In genomic region chr3:117851278-117852053, GRCm38 (mm10) we compare ENCODE assay signal across 24 mouse cellular contexts. TPM values are rescaled to one million over a fixed set of nuclear protein-coding genes. Genes with fewer than 3 reads are reported as not detected.
DNase-seq lines count a peak whose midpoint lies in the region; ATAC-seq lines count a peak whose summit lies in the region.
"Had no signal": no experiment of that assay in that cellular context is flagged by ENCODE, and none has a peak within 500 bp of the region (broad histone marks: within the 10 kb centered on the region; RNA-seq: fewer than 3 reads in every experiment).

No protein-coding gene starts in this region.

- H3K27me3 ChIP-seq in midbrain, embryonic 12.5 days: no peaks in the 10 kb centered on the region
- no peaks in the 10 kb centered on the region for H3K27me3 ChIP-seq in midbrain, embryonic 10.5 days (ENCODE audit: low read depth, poor library complexity, severe bottlenecking)
- no peaks in the 10 kb centered on the region for H3K27me3 ChIP-seq in hindbrain, embryonic 13.5 days
- H3K27me3 ChIP-seq in neural tube, embryonic 15.5 days (replicated peaks): no peaks in the 10 kb centered on the region
- H3K27me3 ChIP-seq in intestine, embryonic 15.5 days (replicated peaks): no peaks in the 10 kb centered on the region
- H3K27me3 ChIP-seq: embryonic facial prominence, embryonic 13.5 days; liver, embryonic 13.5 days had no signal

- no peak overlapping the region for H3K9ac ChIP-seq in midbrain, embryonic 12.5 days (replicated peaks)
- H3K9ac ChIP-seq in hindbrain, embryonic 13.5 days: no peak overlapping the region
- H3K9ac ChIP-seq in neural tube, embryonic 15.5 days (replicated peaks): no peak overlapping the region
- no peak overlapping the region for H3K9ac ChIP-seq in intestine, embryonic 15.5 days
- H3K9ac ChIP-seq: embryonic facial prominence, embryonic 13.5 days; liver, embryonic 13.5 days; lung, embryonic 14.5 days had no signal

- H3K9me3 ChIP-seq in midbrain, embryonic 12.5 days: no peaks in the 10 kb centered on the region
- no peaks in the 10 kb centered on the region for H3K9me3 ChIP-seq in midbrain, embryonic 10.5 days (replicated peaks)
- no peaks in the 10 kb centered on the region for H3K9me3 ChIP-seq in hindbrain, embryonic 13.5 days
- no peaks in the 10 kb centered on the region for H3K9me3 ChIP-seq in neural tube, embryonic 15.5 days (replicated peaks)
- H3K9me3 ChIP-seq in intestine, embryonic 15.5 days: no peaks in the 10 kb centered on the region
- H3K9me3 ChIP-seq: embryonic facial prominence, embryonic 13.5 days; liver, embryonic 13.5 days had no signal

- DNase-seq in embryo, embryonic 10.5 days (ENCODE audit: low spot score): peak; percentile 4
- DNase-seq in embryo, embryonic 10 days (ENCODE audit: low spot score): no peak
- DNase-seq in midbrain, embryonic 10.5 days (ENCODE audit: low spot score): no peak
- DNase-seq: adrenal gland, adult 8-10 months; cerebellum, adult 18-20 months; cerebellum, postnatal 14 days; embryo, embryonic 11 days; kidney, postnatal 25 days; liver, embryonic 13.5 days; lung, embryonic 14.5 days; lung, postnatal 4 days; midbrain, embryonic 14.5 days; right cerebral cortex, postnatal 14 days had no signal

- H3K4me2 ChIP-seq in midbrain, embryonic 12.5 days (replicated peaks): no peak overlapping the region
- no peak overlapping the region for H3K4me2 ChIP-seq in hindbrain, embryonic 13.5 days
- H3K4me2 ChIP-seq in neural tube, embryonic 15.5 days: 0 out of 2 replicates have a peak overlapping the region, but pooled peaks have one; percentile 13
- no peak overlapping the region for H3K4me2 ChIP-seq in intestine, embryonic 15.5 days (replicated peaks)
- H3K4me2 ChIP-seq: embryonic facial prominence, embryonic 13.5 days; heart, embryonic 11.5 days; liver, embryonic 13.5 days; lung, embryonic 14.5 days had no signal

- H3K27ac ChIP-seq in midbrain, embryonic 12.5 days (replicated peaks): no peak overlapping the region
- no peak overlapping the region for H3K27ac ChIP-seq in midbrain, embryonic 10.5 days (replicated peaks)
- H3K27ac ChIP-seq in hindbrain, embryonic 13.5 days: 0 out of 2 replicates have a peak overlapping the region, but pooled peaks have one; percentile 12
- no peak overlapping the region for H3K27ac ChIP-seq in neural tube, embryonic 15.5 days (replicated peaks)
- H3K27ac ChIP-seq in intestine, embryonic 15.5 days: no peak overlapping the region
- H3K27ac ChIP-seq: embryonic facial prominence, embryonic 13.5 days; liver, embryonic 13.5 days; stomach, postnatal 0 days had no signal

- 88% methylated on average over 18 of the region's 18 CpGs for WGBS in midbrain, embryonic 12.5 days
- WGBS in midbrain, embryonic 10.5 days: 94% methylated on average over 18 of the region's 18 CpGs
- WGBS in hindbrain, embryonic 13.5 days: 59% methylated on average over 18 of the region's 18 CpGs
- 68% methylated on average over 18 of the region's 18 CpGs for WGBS in neural tube, embryonic 15.5 days
- WGBS in intestine, embryonic 15.5 days: 92% methylated on average over 18 of the region's 18 CpGs

- ATAC-seq in midbrain, embryonic 12.5 days (ENCODE audit: low FRiP score, low read depth): peak; percentile 52; the same call in 1 of the 2 replicates
- ATAC-seq in hindbrain, embryonic 13.5 days (ENCODE audit: low FRiP score): 0 out of 2 replicates have a peak, but pooled peaks have one; percentile 36
- ATAC-seq in neural tube, embryonic 15.5 days (ENCODE audit: low FRiP score): no peak
- ATAC-seq in erythroid progenitor cell, adult 5-6 weeks (replicated peaks; ENCODE audit: low FRiP score, poor library complexity, severe bottlenecking): no peak
- no peak for ATAC-seq in intestine, embryonic 15.5 days
- ATAC-seq: activated CD4-positive, CD25-positive, alpha-beta regulatory T cell, adult 4 months; intestine, embryonic 16.5 days had no signal

- no peaks in the 10 kb centered on the region for H3K36me3 ChIP-seq in midbrain, embryonic 12.5 days
- no peaks in the 10 kb centered on the region for H3K36me3 ChIP-seq in midbrain, embryonic 10.5 days
- H3K36me3 ChIP-seq in hindbrain, embryonic 13.5 days: no peaks in the 10 kb centered on the region
- H3K36me3 ChIP-seq in neural tube, embryonic 15.5 days: no peaks in the 10 kb centered on the region
- no peaks in the 10 kb centered on the region for H3K36me3 ChIP-seq in intestine, embryonic 15.5 days
- H3K36me3 ChIP-seq: embryonic facial prominence, embryonic 13.5 days; liver, embryonic 13.5 days had no signal

- no peak overlapping the region for H3K4me3 ChIP-seq in midbrain, embryonic 12.5 days
- no peak overlapping the region for H3K4me3 ChIP-seq in midbrain, embryonic 10.5 days
- H3K4me3 ChIP-seq in hindbrain, embryonic 13.5 days: no peak overlapping the region
- no peak overlapping the region for H3K4me3 ChIP-seq in neural tube, embryonic 15.5 days (replicated peaks)
- H3K4me3 ChIP-seq in intestine, embryonic 15.5 days (replicated peaks): no peak overlapping the region
- H3K4me3 ChIP-seq: embryonic facial prominence, embryonic 13.5 days; erythroblast, embryonic 14.5 days; liver, embryonic 13.5 days had no signal

- no peaks in the 10 kb centered on the region for H3K4me1 ChIP-seq in midbrain, embryonic 12.5 days
- no peaks in the 10 kb centered on the region for H3K4me1 ChIP-seq in midbrain, embryonic 10.5 days
- H3K4me1 ChIP-seq in hindbrain, embryonic 13.5 days (replicated peaks): no peaks in the 10 kb centered on the region
- no peaks in the 10 kb centered on the region for H3K4me1 ChIP-seq in neural tube, embryonic 15.5 days
- H3K4me1 ChIP-seq in intestine, embryonic 15.5 days (replicated peaks): no peaks in the 10 kb centered on the region
- H3K4me1 ChIP-seq: embryonic facial prominence, embryonic 13.5 days; liver, embryonic 13.5 days had no signal

RNA-seq across cellular contexts. Expression of gene Snx7, which starts 17.3 kb away (rescaled TPM):
- 11.4 and 13.1 TPM in 2 replicates for polyA plus RNA-seq in midbrain, embryonic 12.5 days (2016; fragmentation: Nextera tagmentation; extraction: Ambion mirVana)
- 11.4 and 13.2 TPM in 2 replicates for polyA plus RNA-seq in midbrain, embryonic 10.5 days (2016; fragmentation: Nextera tagmentation; extraction: Ambion mirVana)
- polyA plus RNA-seq in hindbrain, embryonic 13.5 days (2015; fragmentation: Nextera tagmentation; extraction: Ambion mirVana): 10.1 and 10.7 TPM in 2 replicates
- polyA plus RNA-seq in neural tube, embryonic 15.5 days (2015; fragmentation: Nextera tagmentation; extraction: Ambion mirVana): 14.2 and 17.2 TPM in 2 replicates
- total RNA-seq in erythroid progenitor cell, adult 5-6 weeks (2015; ENCODE audit: low replicate concordance): 2.2 and 5.0 TPM in 2 replicates
- 1.0 and 8.4 TPM in 2 replicates for total RNA-seq in erythroid progenitor cell, adult 5-6 weeks (2017; ENCODE audit: low replicate concordance)
- polyA plus RNA-seq in intestine, embryonic 15.5 days (2015; fragmentation: Nextera tagmentation; extraction: Ambion mirVana): 75.0 and 81.1 TPM in 2 replicates
- polyA plus RNA-seq: activated CD4-positive, CD25-positive, alpha-beta regulatory T cell, adult 4 months had no signal

Comparison
In these comparisons a context has a peak if more than half of its experiments do, and no peak if none do; other contexts are left out.
1. ATAC-seq: peak in midbrain, embryonic 12.5 days (single experiment) and hindbrain, embryonic 13.5 days (single experiment); none in neural tube, embryonic 15.5 days (single experiment), erythroid progenitor cell, adult 5-6 weeks (single experiment) and intestine, embryonic 15.5 days (single experiment).